Mouse (Mus musculus) G1E (cell line): ENCODE measurements at regions not wholly inside any gene's neighbourhood (a gene's known extent, or its start where the extent isn't known, plus 50 kb on each side); places are given as distances from the start of the nearest gene placed in this dataset.

Source experiments
- CTCF ChIP-seq: IDR thresholded peaks from 2 replicates; pipeline ENCODE4 v1.5.1; 2012; ENCODE audit warnings: low read depth, low read length, inconsistent platforms, mixed read lengths
- GATA1 ChIP-seq: IDR thresholded peaks from 2 replicates; pipeline ENCODE4 v1.6.1; 2012; ENCODE audit warnings: borderline replicate concordance, low read length, inconsistent platforms, mixed read lengths
- GATA2 ChIP-seq: IDR thresholded peaks from 2 replicates; pipeline ENCODE4 v1.6.1; 2012; ENCODE audit warnings: low read depth, low read length, inconsistent platforms, borderline replicate concordance
- POLR2AphosphoS5 ChIP-seq: IDR thresholded peaks from 2 replicates; pipeline ENCODE4 v1.6.1; 2012; ENCODE audit warnings: low read depth, low read length, inconsistent platforms; ENCODE audit not compliant: insufficient replicate concordance
- TAL1 ChIP-seq: conservative IDR thresholded peaks from 2 replicates; pipeline ENCODE4 v1.6.1; 2012; ENCODE audit warnings: low read depth, low read length, inconsistent platforms, mixed read lengths

DNA sequence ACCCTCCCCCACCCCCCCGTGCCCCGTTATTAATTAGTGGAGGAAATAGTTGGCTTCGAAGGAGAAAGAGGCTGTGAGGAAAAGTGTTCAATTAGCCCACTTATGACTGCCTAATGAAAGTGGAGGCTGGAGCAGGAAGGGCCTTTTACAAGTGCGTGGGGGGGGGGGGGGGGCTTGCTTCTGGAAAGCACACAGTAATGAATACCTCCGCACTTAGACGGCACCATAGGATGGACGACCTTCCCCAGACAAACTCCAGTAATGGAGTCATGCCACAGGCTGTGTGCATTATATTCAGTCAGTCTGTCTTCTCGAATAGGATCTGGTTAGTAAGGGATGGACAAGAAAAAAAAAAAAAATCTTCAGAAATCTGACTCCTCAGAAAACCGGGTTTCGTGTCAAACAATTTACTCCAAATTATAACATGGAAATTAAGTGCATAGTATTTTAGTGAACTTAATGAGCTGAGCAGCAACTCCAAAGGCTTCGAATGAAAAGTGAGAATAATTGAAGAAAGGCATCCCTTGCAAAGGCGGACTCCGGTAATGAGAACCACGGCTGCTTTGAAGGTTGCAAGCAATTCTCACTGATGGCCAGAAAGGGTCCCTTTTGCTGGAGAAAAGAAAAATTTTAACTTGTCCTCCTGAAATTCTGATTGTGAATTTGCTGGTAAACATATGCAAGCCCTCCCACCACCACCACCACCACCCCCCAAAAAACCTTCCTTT, 258.6 kb downstream of the Epha4 start:
- no peak for TF ChIP-seq GATA1
- TF ChIP-seq CTCF = no peak
- no peak for TF ChIP-seq TAL1
- TF ChIP-seq GATA2 = no peak
- TF ChIP-seq POLR2AphosphoS5 = no peak
